Mouse (Mus musculus) myocyte (in vitro differentiated cells): ENCODE data around the gene Gm11213. TPM values are rescaled to one million over a fixed set of nuclear protein-coding genes. Genes with fewer than 3 reads are reported as not detected.

Source experiments
- H3K27me3 ChIP-seq: one replicate; pipeline ENCODE4 v1.6.1; 2011; ENCODE audit not compliant: control insufficient read depth, insufficient read depth, insufficient read length
- H3K36me3 ChIP-seq: one replicate; pipeline ENCODE4 v1.6.1; 2011; ENCODE audit not compliant: control insufficient read depth, insufficient read depth
- H3K4me2 ChIP-seq: one replicate; pipeline ENCODE4 v1.6.1; 2011; ENCODE audit warnings: low read depth, control low read depth
- H3K4me3 ChIP-seq: one replicate; pipeline ENCODE4 v1.5.1; 2011; ENCODE audit warnings: mild to moderate bottlenecking, control low read depth, moderate library complexity
- H3K79me2 ChIP-seq: one replicate; pipeline ENCODE4 v1.6.1; 2011; ENCODE audit not compliant: control insufficient read depth, insufficient read depth
- H3ac ChIP-seq: one replicate; pipeline ENCODE4 v1.6.1; 2011; ENCODE audit not compliant: control insufficient read depth, insufficient read length
- CEBPB ChIP-seq: IDR thresholded peaks from 2 replicates; pipeline ENCODE4 v1.6.1; 2011; ENCODE audit warnings: mild to moderate bottlenecking, moderate library complexity; ENCODE audit not compliant: poor library complexity, insufficient read depth, severe bottlenecking
- E2F4 ChIP-seq: IDR thresholded peaks from one replicate; pipeline ENCODE4 v1.6.1; 2011; ENCODE audit warnings: mild to moderate bottlenecking, control low read depth, moderate library complexity; ENCODE audit not compliant: insufficient read depth
- MAX ChIP-seq: IDR thresholded peaks from one replicate; pipeline ENCODE4 v1.6.1; 2011; ENCODE audit warnings: low read depth, mild to moderate bottlenecking, control low read depth
- MYOD1 ChIP-seq, 3 experiments: IDR thresholded peaks; one replicate each; pipeline ENCODE4 v1.6.1; 2011; ENCODE audit warnings: control low read depth in 2 of 3, low read depth in 2 of 3, mild to moderate bottlenecking in 2 of 3, moderate library complexity in 1 of 3; ENCODE audit not compliant: insufficient read length in 2 of 3, control insufficient read depth in 1 of 3
- MYOG ChIP-seq, 3 experiments: IDR thresholded peaks; one replicate each; pipeline ENCODE4 v1.6.1; 2011; ENCODE audit warnings: control low read depth in 2 of 3, low read depth in 2 of 3, mild to moderate bottlenecking in 2 of 3; ENCODE audit not compliant: insufficient read length in 2 of 3, control insufficient read depth in 1 of 3, insufficient read depth in 1 of 3
- POLR2A ChIP-seq: IDR thresholded peaks from one replicate; pipeline ENCODE4 v1.6.1; 2011; ENCODE audit warnings: low read depth, mild to moderate bottlenecking, control low read depth, moderate library complexity; ENCODE audit not compliant: insufficient read length
- POLR2AphosphoS2 ChIP-seq: IDR thresholded peaks from one replicate; pipeline ENCODE4 v1.6.1; 2011; ENCODE audit warnings: low read depth, control low read depth; ENCODE audit not compliant: insufficient read length
- REST ChIP-seq: IDR thresholded peaks from one replicate; pipeline ENCODE4 v1.6.1; 2011; ENCODE audit warnings: mild to moderate bottlenecking, control low read depth, moderate library complexity; ENCODE audit not compliant: insufficient read depth, insufficient read length
- SRF ChIP-seq: IDR thresholded peaks from one replicate; pipeline ENCODE4 v1.6.1; 2011; ENCODE audit warnings: low read depth; ENCODE audit not compliant: control insufficient read depth, insufficient read length
- TCF12 ChIP-seq: IDR thresholded peaks from one replicate; pipeline ENCODE4 v1.6.1; 2011; ENCODE audit warnings: mild to moderate bottlenecking, control low read depth; ENCODE audit not compliant: poor library complexity, insufficient read depth, severe bottlenecking
- TCF3 ChIP-seq: IDR thresholded peaks from one replicate; pipeline ENCODE4 v1.6.1; 2011; ENCODE audit warnings: low read depth, control low read depth; ENCODE audit not compliant: insufficient read length
- USF1 ChIP-seq: IDR thresholded peaks from one replicate; pipeline ENCODE4 v1.6.1; 2011; ENCODE audit warnings: low read depth, mild to moderate bottlenecking, control low read depth, moderate library complexity
- polyA plus RNA-seq: library from polyadenylated mRNA; unstranded; fragments of >200 nt; fragmentation: generic; extraction: Trizol; gene quantifications from one replicate; pipeline ENCODE4 v1.2.1, GENCODE M21; 2012; ENCODE audit warnings: missing spikeins

The Gm11213 gene
- polyA plus RNA-seq, 1 experiment = not detected

- TF ChIP-seq SRF = no peak
- TF ChIP-seq MAX = no peak
- TF ChIP-seq USF1 = no peak
- no peak overlapping the region for H3K4me3 ChIP-seq
- H3K79me2 ChIP-seq = no peaks in the 10 kb centered on the region
- no peak overlapping the region for H3K4me2 ChIP-seq
- no peaks in the 10 kb centered on the region for H3K27me3 ChIP-seq
- no peak overlapping the region for H3ac ChIP-seq
- H3K36me3 ChIP-seq = no peaks in the 10 kb centered on the region
Observed at GRCm38 (mm10) chr4:63633181-63633580, 28.1 kb upstream of the Gm11213 start.

GRCm38 (mm10) chr4:63627111-63627510, 22.1 kb upstream of the Gm11213 start:
- H3K36me3 ChIP-seq = no peaks in the 10 kb centered on the region
- H3K4me2 ChIP-seq = no peak overlapping the region
- no peak for TF ChIP-seq POLR2AphosphoS2
- no peak for TF ChIP-seq TCF3
- no peak for TF ChIP-seq MAX
- no peak for TF ChIP-seq REST
- H3ac ChIP-seq = no peak overlapping the region
- H3K27me3 ChIP-seq = no peaks in the 10 kb centered on the region
- no peak overlapping the region for H3K4me3 ChIP-seq
- H3K79me2 ChIP-seq = no peaks in the 10 kb centered on the region

GRCm38 (mm10) chr4:63625563-63626080, 20.6 kb upstream of the Gm11213 start:
- no peaks in the 10 kb centered on the region for H3K79me2 ChIP-seq
- H3ac ChIP-seq = no peak overlapping the region
- H3K36me3 ChIP-seq = no peaks in the 10 kb centered on the region
- H3K4me2 ChIP-seq = no peak overlapping the region
- no peak overlapping the region for H3K4me3 ChIP-seq
- TF ChIP-seq E2F4 (no peak), REST (no peak), MYOD1 (IDR thresholded peaks at IDR 0.05; ENCODE audit: control insufficient read depth in 1 of 3, insufficient read length in 2 of 3, low read depth in 2 of 3) (no peak), USF1 (no peak), MYOG (IDR thresholded peaks at IDR 0.05; ENCODE audit: control insufficient read depth in 1 of 3, insufficient read depth in 1 of 3, insufficient read length in 2 of 3, low read depth in 2 of 3) (no peak), SRF (no peak), CEBPB (no peak), TCF3 (no peak), MAX (no peak), POLR2A (no peak), TCF12 (no peak), POLR2AphosphoS2 (no peak)
- H3K27me3 ChIP-seq = no peaks in the 10 kb centered on the region

GRCm38 (mm10) chr4:63622378-63622835, 17.3 kb upstream of the Gm11213 start, which contains the start of gene Tex48:
Gene Tex48, minus strand, starts transcription at chr4:63622428.
- no peak within 1 kb of the TSS for H3K4me3 ChIP-seq
- no peaks in the 10 kb centered on the region for H3K79me2 ChIP-seq
- no peak within 1 kb of the TSS for H3ac ChIP-seq
- no peak for TF ChIP-seq TCF3
- no peak for TF ChIP-seq SRF
- no peak for TF ChIP-seq POLR2A
- TF ChIP-seq POLR2AphosphoS2 = no peak
- no peak for TF ChIP-seq E2F4
- no peak for TF ChIP-seq MYOG (IDR thresholded peaks at IDR 0.05; ENCODE audit: control insufficient read depth in 1 of 3, insufficient read depth in 1 of 3, insufficient read length in 2 of 3, low read depth in 2 of 3)
- TF ChIP-seq MYOD1 (IDR thresholded peaks at IDR 0.05; ENCODE audit: control insufficient read depth in 1 of 3, insufficient read length in 2 of 3, low read depth in 2 of 3) = no peak
- TF ChIP-seq TCF12 = no peak
- no peak for TF ChIP-seq REST
- no peak for TF ChIP-seq CEBPB
- no peak for TF ChIP-seq MAX
- no peak for TF ChIP-seq USF1
- H3K27me3 ChIP-seq = no peaks in the 10 kb centered on the region
- no peak within 1 kb of the TSS for H3K4me2 ChIP-seq
- no peaks in the 10 kb centered on the region for H3K36me3 ChIP-seq

- Histone ChIP-seq H3ac (no peak overlapping the region), H3K79me2 (no peaks in the 10 kb centered on the region), H3K4me2 (no peak overlapping the region), H3K36me3 (no peaks in the 10 kb centered on the region), H3K4me3 (no peak overlapping the region), H3K27me3 (no peaks in the 10 kb centered on the region)
- TF ChIP-seq MYOD1 (IDR thresholded peaks at IDR 0.05; ENCODE audit: control insufficient read depth in 1 of 3, insufficient read length in 2 of 3, low read depth in 2 of 3) = no peak
- TF ChIP-seq MYOG (IDR thresholded peaks at IDR 0.05; ENCODE audit: control insufficient read depth in 1 of 3, insufficient read depth in 1 of 3, insufficient read length in 2 of 3, low read depth in 2 of 3) = no peak
- TF ChIP-seq E2F4 = no peak
- no peak for TF ChIP-seq POLR2AphosphoS2
- TF ChIP-seq USF1 = no peak
- TF ChIP-seq MAX = no peak
- no peak for TF ChIP-seq TCF12
- TF ChIP-seq CEBPB = no peak
- TF ChIP-seq REST = no peak
- no peak for TF ChIP-seq POLR2A
Observed at GRCm38 (mm10) chr4:63621861-63622260, 16.8 kb upstream of the Gm11213 start.
